Mouse (Mus musculus): ENCODE results near the gene Abcc9.
"Not testable (repeated sequence)": the region's sequence is repeated elsewhere in the genome, so short reads cannot be mapped to it uniquely, and the experiment has no call there.

Gene Abcc9

GRCm38 (mm10) chr6:142703441-142703930 is 1.4 kb upstream of the Abcc9 start:
- no peak for DNase-seq (ENCODE audit: low read depth)

- DNase-seq (ENCODE audit: low read depth) = no peak
Observed at GRCm38 (mm10) chr6:142701161-142701560, 954 bp downstream of the Abcc9 start.

GRCm38 (mm10) chr6:142700753-142701152 is 1.4 kb downstream of the Abcc9 start:
- DNase-seq (ENCODE audit: low read depth) = no peak

- DNase-seq (ENCODE audit: low read depth) = no peak
Observed at GRCm38 (mm10) chr6:142692085-142692484, 10.0 kb downstream of the Abcc9 start.

- no peak for DNase-seq (ENCODE audit: low read depth)
Observed at GRCm38 (mm10) chr6:142689673-142690072, 12.4 kb downstream of the Abcc9 start.

GRCm38 (mm10) chr6:142682985-142683691 is 19.0 kb downstream of the Abcc9 start:
- no peak for DNase-seq (ENCODE audit: low read depth)

- no peak for DNase-seq (ENCODE audit: low read depth)
Observed at GRCm38 (mm10) chr6:142670021-142670420, 32.1 kb downstream of the Abcc9 start.

- DNase-seq (ENCODE audit: low read depth) = no peak
Observed at GRCm38 (mm10) chr6:142669343-142669742, 32.8 kb downstream of the Abcc9 start.

- no peak for DNase-seq (ENCODE audit: low read depth)
Observed at GRCm38 (mm10) chr6:142668831-142669230, 33.3 kb downstream of the Abcc9 start.

- no peak for DNase-seq (ENCODE audit: low read depth)
Observed at GRCm38 (mm10) chr6:142668419-142668766, 33.7 kb downstream of the Abcc9 start.

- no peak for DNase-seq (ENCODE audit: low read depth)
Observed at GRCm38 (mm10) chr6:142667701-142668418, 34.3 kb downstream of the Abcc9 start.

GRCm38 (mm10) chr6:142662056-142662455 is 40.1 kb downstream of the Abcc9 start:
- DNase-seq (ENCODE audit: low read depth) = not testable (repeated sequence)

- DNase-seq (ENCODE audit: low read depth) = peak; percentile 46
Observed at GRCm38 (mm10) chr6:142659038-142659437, 43.1 kb downstream of the Abcc9 start.

GRCm38 (mm10) chr6:142654561-142654960 is 47.6 kb downstream of the Abcc9 start:
- DNase-seq (ENCODE audit: low read depth) = no peak

GRCm38 (mm10) chr6:142652175-142652574 is 49.9 kb downstream of the Abcc9 start:
- DNase-seq (ENCODE audit: low read depth) = no peak

GRCm38 (mm10) chr6:142649331-142649730 is 52.8 kb downstream of the Abcc9 start:
- DNase-seq (ENCODE audit: low read depth) = no peak

GRCm38 (mm10) chr6:142645474-142645873 is 56.6 kb downstream of the Abcc9 start:
- DNase-seq (ENCODE audit: low read depth) = no peak

GRCm38 (mm10) chr6:142639301-142639700 is 62.8 kb downstream of the Abcc9 start:
- DNase-seq (ENCODE audit: low read depth) = no peak

GRCm38 (mm10) chr6:142635654-142636053 is 66.5 kb downstream of the Abcc9 start:
- DNase-seq (ENCODE audit: low read depth) = no peak

- DNase-seq (ENCODE audit: low read depth) = no peak
Observed at GRCm38 (mm10) chr6:142635185-142635583, 66.9 kb downstream of the Abcc9 start.

- DNase-seq (ENCODE audit: low read depth) = no peak
Observed at GRCm38 (mm10) chr6:142634530-142635184, 67.5 kb downstream of the Abcc9 start.

GRCm38 (mm10) chr6:142623351-142623750 is 78.8 kb downstream of the Abcc9 start:
- no peak for DNase-seq (ENCODE audit: low read depth)

GRCm38 (mm10) chr6:142616659-142617058 is 85.5 kb downstream of the Abcc9 start:
- DNase-seq (ENCODE audit: low read depth) = no peak

Data from 416B (cell line).